Mouse (Mus musculus): ENCODE data around the gene Rhbdd1. TPM values are rescaled to one million over a fixed set of nuclear protein-coding genes. Genes with fewer than 3 reads are reported as not detected.

Rhbdd1 gene
- 9.0 and 10.2 TPM in 2 replicates for polyA plus RNA-seq (2016; fragmentation: Nextera tagmentation; extraction: Ambion mirVana)

- peaks cover 24% of the 10 kb centered on the region for H3K4me1 ChIP-seq
- peak within 1 kb of the TSS; percentile 97 for H3K27ac ChIP-seq (replicated peaks)
- peak within 1 kb of the TSS; percentile 85 for H3K4me3 ChIP-seq
- no peaks in the 10 kb centered on the region for H3K36me3 ChIP-seq
- ATAC-seq (ENCODE audit: low FRiP score, low read depth), result peak; percentile 97
- WGBS, result 5% methylated on average over 47 of the region's 47 CpGs
- peak within 1 kb of the TSS; percentile 76 for H3K4me2 ChIP-seq (replicated peaks)
- peak within 1 kb of the TSS; percentile 94 for H3K9ac ChIP-seq (replicated peaks)
- no peaks in the 10 kb centered on the region for H3K27me3 ChIP-seq
- H3K9me3 ChIP-seq, result no peaks in the 10 kb centered on the region
Observed at GRCm38 (mm10) chr1:82316111-82316745, at the start of gene Rhbdd1. TSS of gene Rhbdd1 (plus strand) at chr1:82316452.

GRCm38 (mm10) chr1:82267547-82267946 lies 48.7 kb upstream of the Rhbdd1 start:
- Histone ChIP-seq H3K4me1 (peaks cover 3% of the 10 kb centered on the region; the same call in 1 of the 2 replicates), H3K27me3 (no peaks in the 10 kb centered on the region), H3K36me3 (no peaks in the 10 kb centered on the region), H3K9me3 (no peaks in the 10 kb centered on the region), H3K9ac (replicated peaks) (no peak overlapping the region), H3K4me2 (replicated peaks) (no peak overlapping the region), H3K27ac (replicated peaks) (no peak overlapping the region), H3K4me3 (no peak overlapping the region)
- ATAC-seq (ENCODE audit: low FRiP score, low read depth), result no peak
- 83% methylated on average over 4 of the region's 4 CpGs for WGBS

GRCm38 (mm10) chr1:82272231-82272630 lies 44.0 kb upstream of the Rhbdd1 start:
- no peak for ATAC-seq (ENCODE audit: low FRiP score, low read depth)
- H3K4me2 ChIP-seq (replicated peaks), result no peak overlapping the region
- no peak overlapping the region for H3K4me3 ChIP-seq
- no peaks in the 10 kb centered on the region for H3K27me3 ChIP-seq
- 66% methylated on average over 5 of the region's 5 CpGs for WGBS
- no peak overlapping the region for H3K27ac ChIP-seq (replicated peaks)
- H3K9me3 ChIP-seq, result no peaks in the 10 kb centered on the region
- H3K9ac ChIP-seq (replicated peaks), result no peak overlapping the region
- peaks cover 28% of the 10 kb centered on the region for H3K4me1 ChIP-seq
- H3K36me3 ChIP-seq, result peaks cover 9% of the 10 kb centered on the region

- Histone ChIP-seq H3K9me3 (no peaks in the 10 kb centered on the region), H3K9ac (replicated peaks) (no peak overlapping the region), H3K4me2 (replicated peaks) (peak overlapping the region; percentile 32), H3K4me1 (peaks cover 28% of the 10 kb centered on the region), H3K4me3 (no peak overlapping the region), H3K27ac (replicated peaks) (peak overlapping the region; percentile 52), H3K36me3 (peaks cover 17% of the 10 kb centered on the region), H3K27me3 (no peaks in the 10 kb centered on the region)
- WGBS, result 25% methylated on average over 6 of the region's 6 CpGs
- peak; percentile 64 for ATAC-seq (ENCODE audit: low FRiP score, low read depth)
Observed at GRCm38 (mm10) chr1:82273529-82273928, 42.7 kb upstream of the Rhbdd1 start.

- Histone ChIP-seq H3K9me3 (no peaks in the 10 kb centered on the region), H3K4me1 (peaks cover 28% of the 10 kb centered on the region), H3K9ac (replicated peaks) (no peak overlapping the region), H3K27ac (replicated peaks) (peak overlapping the region; percentile 52), H3K4me2 (replicated peaks) (peak overlapping the region; percentile 32; the same call in 1 of the 2 replicates), H3K36me3 (peaks cover 17% of the 10 kb centered on the region), H3K27me3 (no peaks in the 10 kb centered on the region), H3K4me3 (no peak overlapping the region)
- ATAC-seq (ENCODE audit: low FRiP score, low read depth), result no peak
- WGBS, result 21% methylated on average over 1 of the region's 1 CpGs
Observed at GRCm38 (mm10) chr1:82274361-82274760, 41.9 kb upstream of the Rhbdd1 start.

GRCm38 (mm10) chr1:82279768-82280167 lies 36.5 kb upstream of the Rhbdd1 start:
- no peaks in the 10 kb centered on the region for H3K27me3 ChIP-seq
- H3K36me3 ChIP-seq, result peaks cover 17% of the 10 kb centered on the region
- H3K9me3 ChIP-seq, result no peaks in the 10 kb centered on the region
- H3K4me1 ChIP-seq, result peaks cover 22% of the 10 kb centered on the region
- no peak overlapping the region for H3K9ac ChIP-seq (replicated peaks)
- no peak overlapping the region for H3K4me2 ChIP-seq (replicated peaks)
- no peak overlapping the region for H3K27ac ChIP-seq (replicated peaks)
- ATAC-seq (ENCODE audit: low FRiP score, low read depth), result no peak
- WGBS, result 79% methylated on average over 1 of the region's 1 CpGs
- no peak overlapping the region for H3K4me3 ChIP-seq

GRCm38 (mm10) chr1:82281823-82282222 lies 34.4 kb upstream of the Rhbdd1 start:
- H3K4me2 ChIP-seq (replicated peaks), result no peak overlapping the region
- no peak overlapping the region for H3K9ac ChIP-seq (replicated peaks)
- 84% methylated on average over 6 of the region's 6 CpGs for WGBS
- H3K27ac ChIP-seq (replicated peaks), result no peak overlapping the region
- H3K36me3 ChIP-seq, result peaks cover 11% of the 10 kb centered on the region
- ATAC-seq (ENCODE audit: low FRiP score, low read depth), result no peak
- no peaks in the 10 kb centered on the region for H3K9me3 ChIP-seq
- H3K4me3 ChIP-seq, result no peak overlapping the region
- no peaks in the 10 kb centered on the region for H3K27me3 ChIP-seq
- peaks cover 29% of the 10 kb centered on the region for H3K4me1 ChIP-seq

GRCm38 (mm10) chr1:82282992-82283611 lies 33.1 kb upstream of the Rhbdd1 start:
- Histone ChIP-seq H3K36me3 (peaks cover 7% of the 10 kb centered on the region), H3K27me3 (no peaks in the 10 kb centered on the region), H3K4me3 (peak overlapping the region; percentile 52), H3K9ac (replicated peaks) (peak overlapping the region; percentile 66), H3K27ac (replicated peaks) (peak overlapping the region; percentile 95), H3K9me3 (no peaks in the 10 kb centered on the region), H3K4me1 (peaks cover 42% of the 10 kb centered on the region), H3K4me2 (replicated peaks) (peak overlapping the region; percentile 63)
- under 1% methylated on average over 35 of the region's 35 CpGs for WGBS
- ATAC-seq (ENCODE audit: low FRiP score, low read depth), result peak; percentile 99

- Histone ChIP-seq H3K4me2 (replicated peaks) (peak overlapping the region; percentile 63), H3K27me3 (no peaks in the 10 kb centered on the region), H3K4me1 (peaks cover 48% of the 10 kb centered on the region), H3K4me3 (peak overlapping the region; percentile 52), H3K9me3 (no peaks in the 10 kb centered on the region), H3K27ac (replicated peaks) (peak overlapping the region; percentile 95), H3K9ac (replicated peaks) (peak overlapping the region; percentile 47), H3K36me3 (peaks cover 14% of the 10 kb centered on the region)
- no peak for ATAC-seq (ENCODE audit: low FRiP score, low read depth)
- WGBS, result 3% methylated on average over 1 of the region's 1 CpGs
Observed at GRCm38 (mm10) chr1:82283901-82284301, 32.4 kb upstream of the Rhbdd1 start.

GRCm38 (mm10) chr1:82284403-82284802 lies 31.8 kb upstream of the Rhbdd1 start:
- Histone ChIP-seq H3K4me3 (peak overlapping the region; percentile 52), H3K27ac (replicated peaks) (peak overlapping the region; percentile 95), H3K27me3 (no peaks in the 10 kb centered on the region), H3K4me1 (peaks cover 53% of the 10 kb centered on the region), H3K9me3 (no peaks in the 10 kb centered on the region), H3K4me2 (replicated peaks) (peak overlapping the region; percentile 63), H3K36me3 (peaks cover 14% of the 10 kb centered on the region), H3K9ac (replicated peaks) (peak overlapping the region; percentile 47)
- WGBS, result 23% methylated on average over 4 of the region's 4 CpGs
- no peak for ATAC-seq (ENCODE audit: low FRiP score, low read depth)

- Histone ChIP-seq H3K27ac (replicated peaks) (peak overlapping the region; percentile 39; the same call in 1 of the 2 replicates), H3K4me1 (peaks cover 59% of the 10 kb centered on the region), H3K9me3 (no peaks in the 10 kb centered on the region), H3K36me3 (peaks cover 14% of the 10 kb centered on the region), H3K27me3 (no peaks in the 10 kb centered on the region), H3K9ac (replicated peaks) (peak overlapping the region; percentile 57), H3K4me3 (peak overlapping the region; percentile 41), H3K4me2 (replicated peaks) (peak overlapping the region; percentile 63)
- WGBS, result 17% methylated on average over 5 of the region's 5 CpGs
- no peak for ATAC-seq (ENCODE audit: low FRiP score, low read depth)
Observed at GRCm38 (mm10) chr1:82285461-82286189, 30.6 kb upstream of the Rhbdd1 start.

Measured in midbrain, embryonic 12.5 days (tissue).